Mouse (Mus musculus) embryonic fibroblast, embryonic 13.5 days (primary cell): ENCODE measurements around the gene Lce1i.

Experiments
- CTCF ChIP-seq: IDR thresholded peaks from 2 replicates; pipeline ENCODE4 v1.5.1; 2011; ENCODE audit warnings: mild to moderate bottlenecking, control low read depth, low read length, moderate library complexity, borderline replicate concordance; ENCODE audit not compliant: insufficient read depth
- POLR2A ChIP-seq: IDR thresholded peaks from 2 replicates; pipeline ENCODE4 v1.6.1; 2011; ENCODE audit warnings: low read depth, mild to moderate bottlenecking, control low read depth, low read length, moderate library complexity

GRCm38 (mm10) chr3:92764965-92765364 is 13.7 kb downstream of the Lce1i start, which contains the start of gene Lce1h:
- TF ChIP-seq POLR2A (no peak), CTCF (no peak)
